Mouse (Mus musculus) erythroid progenitor cell, adult 5-6 weeks (primary cell): ENCODE results near the gene Prss30. TPM values are rescaled to one million over a fixed set of nuclear protein-coding genes. Genes with fewer than 3 reads are reported as not detected.
"Not testable (repeated sequence)": the region's sequence is repeated elsewhere in the genome, so short reads cannot be mapped to it uniquely, and the experiment has no call there.

Source experiments
- ATAC-seq: replicated peaks from 2 replicates; pipeline ENCODE4 v1.8.0; 2016; ENCODE audit warnings: moderate number of reproducible peaks, mild to moderate bottlenecking, moderate TSS enrichment, inconsistent platforms; ENCODE audit not compliant: poor library complexity, low FRiP score, severe bottlenecking
- total RNA-seq, 2 experiments: library from RNA; stranded (forward) in 1 of 2; stranded (reverse) in 1 of 2; fragments of 150-400 nt in 1 of 2; fragments of 186-747, 209-891 nt in 1 of 2; gene quantifications; 2 replicates each; pipeline versions ENCODE4 v1.2.3 to v1.2.4; 2015 to 2017; ENCODE audit warnings: low replicate concordance in 2 of 2

The Prss30 gene
- total RNA-seq, 2 experiments from 2014 or later: 0.84 TPM; not detected in 1

DNA sequence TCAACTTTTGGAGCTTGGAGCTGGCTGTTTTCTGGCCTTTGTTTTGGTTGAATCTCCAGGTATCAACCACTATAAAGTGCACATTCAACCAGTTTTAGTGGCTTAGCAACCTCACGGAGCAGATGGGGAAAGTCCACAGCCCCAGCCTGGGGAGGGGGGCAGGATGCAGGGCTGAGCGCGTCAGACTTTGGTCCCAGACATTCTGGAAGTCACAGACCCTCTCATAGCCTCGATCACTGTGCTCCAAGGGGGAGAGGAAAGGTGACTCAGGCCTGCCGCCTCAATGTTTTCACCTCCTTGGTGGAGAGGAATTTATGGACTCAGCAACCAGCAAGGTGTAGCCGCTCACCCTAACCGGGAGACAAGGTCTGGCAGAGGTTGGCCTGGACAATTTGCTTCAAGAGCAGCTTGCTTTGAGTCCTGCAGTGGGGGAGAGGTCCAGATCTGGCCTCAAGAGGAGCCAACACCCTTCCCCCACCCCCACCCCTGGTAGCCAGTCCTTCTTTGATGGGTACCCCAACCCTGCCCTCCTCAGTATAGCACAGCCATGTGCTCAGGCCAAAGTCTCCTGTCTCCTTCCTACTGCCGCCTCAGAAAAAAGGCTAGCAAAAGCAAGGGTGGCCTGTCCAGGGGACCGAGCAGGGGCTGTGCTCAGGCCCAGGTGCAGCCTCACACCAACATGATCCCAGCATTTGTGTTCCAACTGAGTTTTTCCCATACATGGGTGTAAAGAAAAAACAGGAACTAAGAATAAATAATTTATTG is 12.6 kb upstream of the Prss30 start:
- ATAC-seq: no peak

DNA sequence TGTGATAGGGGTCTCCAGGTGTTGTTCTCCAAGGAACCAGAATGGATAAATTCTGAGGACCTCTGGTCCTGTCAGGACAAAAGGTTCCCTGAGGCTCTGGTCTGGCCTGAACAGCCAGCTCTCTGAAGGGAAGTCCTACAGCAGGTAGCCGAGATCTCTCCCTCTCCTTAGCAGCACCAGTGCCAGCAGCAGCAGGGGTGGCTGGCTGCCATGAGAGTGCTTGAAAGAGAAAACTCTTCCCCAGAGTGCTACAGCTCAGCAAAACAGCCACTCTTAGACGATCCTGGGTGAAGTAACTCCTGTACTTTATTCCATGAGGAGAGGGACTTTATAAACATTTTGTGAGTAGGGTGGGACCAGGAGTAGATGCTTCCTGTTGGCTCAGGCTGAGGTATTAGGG is 9.4 kb upstream of the Prss30 start:
- ATAC-seq: no peak

DNA sequence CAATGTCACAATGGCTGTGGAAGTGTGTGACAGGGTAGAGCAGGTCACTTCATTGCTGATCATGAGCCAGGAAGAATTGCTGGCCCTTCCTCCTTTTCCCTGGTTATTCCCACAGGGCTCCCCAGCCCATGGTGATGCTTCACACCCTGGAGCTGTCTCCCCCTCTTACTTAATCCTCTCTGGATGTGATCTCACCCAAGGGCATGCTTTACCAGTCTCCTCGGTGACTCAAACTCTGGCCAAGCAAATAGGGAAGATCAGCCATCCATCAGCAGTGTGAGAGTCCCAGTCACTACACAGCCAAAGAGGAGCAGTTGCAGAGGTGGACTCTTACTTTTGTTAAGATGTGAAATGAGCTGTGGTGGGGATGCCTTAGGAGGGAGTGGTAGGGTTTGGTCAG is 4.6 kb upstream of the Prss30 start:
- ATAC-seq: no peak

DNA sequence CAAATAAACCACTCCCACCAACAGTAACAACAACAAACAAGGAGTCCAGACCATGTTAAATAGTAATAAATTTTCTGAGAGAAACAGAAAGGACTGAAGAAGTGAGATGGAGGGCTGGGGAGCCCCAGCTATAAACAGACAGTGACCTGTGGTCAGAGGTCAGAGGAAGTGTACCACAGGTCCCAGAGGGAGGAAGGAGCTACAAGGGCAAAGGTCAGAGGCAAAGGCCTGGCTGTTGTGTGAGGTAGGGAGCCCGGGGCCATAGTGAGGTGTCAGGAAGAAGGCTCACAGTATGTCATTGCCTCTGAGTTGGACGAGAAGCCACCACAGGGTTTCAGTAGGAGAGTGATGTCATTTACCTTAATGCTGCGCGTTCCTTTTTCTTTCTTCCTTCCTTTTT is 2.5 kb upstream of the Prss30 start:
- ATAC-seq: 0 out of 2 replicates have a peak, but pooled peaks have one; percentile 25

DNA sequence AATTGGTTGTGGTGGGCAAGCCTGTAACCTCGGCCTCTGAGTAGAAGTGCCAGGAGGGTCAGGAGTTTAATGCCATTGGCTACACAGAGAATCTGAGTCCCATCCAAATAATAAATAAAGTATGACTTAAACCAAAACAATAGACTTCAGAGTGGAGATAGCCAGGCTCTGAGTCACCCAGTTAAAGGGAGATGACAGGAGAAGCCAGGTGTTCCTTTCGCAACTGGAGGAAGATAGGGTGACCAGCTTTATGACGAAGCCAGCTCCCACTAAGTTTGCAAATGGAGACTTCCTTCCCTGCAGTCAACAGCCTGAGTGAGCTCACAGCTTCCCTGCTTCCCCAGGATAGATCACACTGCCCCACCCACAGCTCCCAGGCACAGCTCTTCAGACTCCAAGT is 895 bp downstream of the Prss30 start:
- ATAC-seq: no peak

DNA sequence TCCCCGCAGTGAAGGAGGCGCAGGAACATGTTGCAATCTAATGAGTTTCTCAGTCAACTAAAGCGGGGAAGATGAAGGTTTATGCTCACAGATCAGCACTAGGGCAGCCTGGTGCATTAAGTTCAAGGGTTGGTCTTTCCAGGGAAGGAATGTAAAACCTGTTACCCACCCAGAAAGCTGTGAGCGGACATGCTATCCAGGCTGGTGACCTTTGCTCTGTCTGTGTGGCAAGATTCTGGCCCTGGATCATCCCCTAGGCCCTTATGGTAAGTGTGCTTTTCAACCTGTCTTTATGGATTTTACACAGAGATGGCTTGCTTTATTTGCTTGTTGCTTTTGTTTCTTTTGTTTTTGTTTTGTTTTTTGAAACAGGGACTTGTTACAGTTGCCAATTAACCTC is 3.7 kb downstream of the Prss30 start:
- ATAC-seq: no peak

DNA sequence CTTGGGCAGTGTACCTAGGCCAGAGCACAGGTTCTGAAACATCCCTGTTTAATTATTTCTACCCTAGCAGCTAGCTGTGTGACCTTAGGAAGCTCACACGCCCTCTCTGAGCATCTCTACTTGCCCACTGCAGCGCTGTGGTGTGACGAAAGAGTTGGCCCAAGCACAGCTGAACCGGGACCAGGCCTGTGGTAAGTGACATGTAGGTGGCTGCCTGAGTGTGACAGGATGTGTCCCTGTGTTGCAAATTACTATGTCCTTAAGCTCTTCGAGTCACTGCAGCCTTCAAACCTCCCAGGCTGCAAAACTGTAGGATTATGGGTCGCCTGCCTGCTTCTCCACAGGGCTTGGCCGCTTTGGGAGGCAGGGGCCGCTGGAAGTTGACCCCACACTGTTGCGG is 9.1 kb downstream of the Prss30 start:
- ATAC-seq: no peak

DNA sequence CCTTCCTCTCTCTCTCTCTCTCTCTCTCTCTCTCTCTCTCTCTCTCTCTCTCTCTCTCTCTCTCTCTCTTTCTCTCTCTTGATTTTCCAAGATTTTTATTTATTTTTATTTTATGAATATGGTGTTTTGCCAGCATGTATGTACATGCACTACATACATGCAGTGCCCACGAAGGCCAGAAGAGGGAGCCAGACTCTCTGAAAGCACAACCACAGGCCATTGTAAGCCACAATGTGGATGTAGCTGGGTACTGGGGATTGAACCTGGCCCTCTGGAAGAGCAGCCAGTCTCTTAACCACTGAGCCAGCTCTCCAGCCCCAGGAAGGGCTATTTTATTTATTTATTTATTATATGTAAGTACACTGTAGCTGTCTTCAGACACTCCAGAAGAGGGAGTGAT is 11.1 kb downstream of the Prss30 start:
- ATAC-seq: peak; percentile 72

DNA sequence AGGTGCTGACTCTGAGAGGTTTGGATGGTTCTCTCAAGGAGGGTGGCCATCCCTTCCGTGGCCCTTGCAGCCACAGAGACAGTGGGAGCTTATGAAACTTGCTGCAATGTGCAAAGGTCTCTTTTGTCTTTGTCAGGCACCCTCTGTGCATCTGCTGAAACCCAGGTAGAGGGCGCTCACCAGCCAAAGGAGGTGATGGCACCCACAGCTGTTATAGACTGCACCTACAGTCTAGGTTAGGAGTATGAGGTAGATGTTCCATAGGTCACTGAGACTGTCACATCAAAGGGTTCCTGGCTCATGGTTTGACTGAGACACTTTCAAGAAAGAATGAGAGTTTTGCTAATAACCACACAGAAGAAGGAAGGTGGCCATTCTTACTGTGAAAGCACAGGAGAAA is 11.6 kb downstream of the Prss30 start:
- ATAC-seq: no peak

DNA sequence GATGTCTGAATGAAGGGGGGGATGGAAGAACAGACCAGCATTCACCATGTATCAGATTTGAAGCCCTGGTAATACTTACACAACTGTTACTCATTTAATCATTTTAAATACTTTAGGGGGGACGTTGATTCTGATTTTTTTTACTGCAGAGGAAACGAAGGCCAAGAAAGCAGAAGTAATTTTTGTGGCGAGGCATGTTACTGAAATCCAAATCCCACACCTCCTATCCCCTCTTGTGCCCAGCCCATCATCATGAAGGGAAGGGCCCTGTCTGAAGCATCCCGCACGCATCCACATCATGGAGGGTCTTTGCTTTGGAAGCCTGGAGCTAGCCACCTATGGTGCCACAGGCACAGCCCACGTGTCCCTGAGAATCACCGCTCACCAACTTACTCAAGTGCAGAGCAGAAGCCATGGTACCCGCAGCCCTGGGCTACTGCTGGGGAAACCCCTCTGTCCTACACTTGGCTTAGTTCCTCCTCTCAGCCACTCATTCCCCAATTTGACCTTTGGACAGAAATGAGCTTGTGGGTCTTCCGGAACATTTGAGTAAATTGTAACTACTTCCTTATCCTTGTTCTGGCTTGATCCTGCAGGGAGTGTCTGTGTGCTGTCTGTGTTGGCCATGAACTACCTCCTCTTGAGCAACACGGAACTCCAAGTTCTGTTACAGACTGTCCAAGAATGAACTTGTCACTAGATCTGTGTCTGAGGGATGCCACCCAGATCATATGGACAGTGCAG is 13.5 kb downstream of the Prss30 start:
- no peak for ATAC-seq

DNA sequence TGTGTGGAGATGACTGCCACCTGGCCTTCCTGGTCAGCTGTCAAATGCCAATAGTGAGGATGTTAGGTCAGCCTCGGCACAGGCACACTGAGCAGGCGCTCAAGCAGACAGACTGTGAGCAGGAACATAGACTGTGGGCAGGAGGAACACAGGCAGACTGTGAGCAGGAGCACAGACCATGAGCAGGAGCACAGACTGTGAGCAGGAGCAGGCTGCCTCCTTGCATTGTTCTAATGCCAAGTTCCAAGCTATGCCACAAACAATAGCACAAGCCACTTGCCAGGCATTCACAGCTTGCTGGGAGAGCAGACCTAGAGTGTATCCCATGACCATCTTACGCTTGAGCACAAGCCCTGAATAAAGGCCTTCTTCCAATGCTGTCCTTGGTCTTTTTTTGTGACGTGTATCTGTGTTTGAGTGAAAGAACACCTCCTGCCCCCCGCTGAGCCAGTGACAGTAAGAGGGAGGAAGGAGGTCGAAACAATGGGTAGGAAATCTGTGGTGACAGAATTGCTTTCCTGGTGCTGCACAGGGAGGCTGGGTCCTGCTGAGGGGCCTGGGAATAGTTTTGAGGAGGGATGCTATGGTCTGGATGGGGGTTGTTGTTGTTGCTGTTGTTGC is 14.5 kb downstream of the Prss30 start:
- ATAC-seq: no peak

DNA sequence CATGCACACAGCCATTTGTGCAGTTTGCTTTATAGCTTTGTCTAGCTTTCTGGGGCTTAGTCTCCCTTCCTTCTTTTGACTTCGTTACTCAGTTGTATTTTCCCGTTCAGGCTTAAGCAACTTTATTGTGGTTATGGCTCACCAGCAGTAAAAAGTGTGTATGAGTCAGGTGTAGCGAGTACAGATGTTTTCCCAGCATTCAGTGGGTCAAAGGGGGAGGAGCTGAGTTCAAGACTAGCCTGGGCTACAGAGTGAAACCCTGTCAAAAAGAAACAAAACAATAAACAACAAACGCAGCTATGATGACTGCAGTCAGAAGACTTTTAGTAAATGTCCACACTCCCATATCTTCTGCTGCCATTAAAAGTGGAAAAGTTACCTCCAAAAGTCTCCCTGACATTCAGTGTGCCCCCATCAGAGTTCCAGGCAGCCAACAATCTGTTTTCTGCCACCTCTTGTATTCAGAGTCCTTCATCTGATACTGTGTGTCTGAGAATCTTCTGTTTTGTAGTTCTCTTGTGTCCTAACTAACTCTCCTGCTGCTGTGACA is 18.7 kb downstream of the Prss30 start:
- no peak for ATAC-seq

DNA sequence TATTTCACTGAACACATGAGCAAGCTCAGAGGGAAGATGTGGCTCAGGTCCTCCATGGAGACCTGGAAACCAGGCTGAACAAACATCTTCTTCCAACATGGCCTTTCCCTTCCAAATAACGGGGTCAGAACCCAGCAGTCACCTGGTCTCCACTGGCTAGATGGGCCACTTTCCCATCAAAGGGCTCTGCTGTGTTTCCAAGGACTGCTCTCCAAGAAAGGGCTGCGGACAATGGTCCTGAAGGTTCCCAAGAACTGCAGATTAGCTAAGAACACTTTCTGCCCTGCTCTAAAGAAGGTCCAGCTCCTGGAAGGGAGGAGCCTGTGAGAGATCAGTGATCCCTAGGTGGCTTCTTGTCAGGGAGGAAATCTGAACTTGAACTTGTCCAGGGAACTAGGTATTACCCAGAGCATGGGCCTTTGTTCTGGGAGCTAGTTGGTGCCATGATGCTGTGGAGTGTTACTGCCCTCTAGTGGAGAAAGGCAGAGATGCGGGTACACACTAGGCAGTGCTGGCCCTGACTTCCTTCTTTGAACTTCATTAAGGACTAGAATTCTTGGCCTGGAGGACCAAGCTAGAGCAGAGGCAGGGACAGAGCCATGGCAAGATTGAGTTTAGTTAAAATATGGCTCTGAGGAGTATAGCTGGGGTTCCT is 20.2 kb downstream of the Prss30 start:
- ATAC-seq: peak; percentile 71; the same call in 1 of the 2 replicates

DNA sequence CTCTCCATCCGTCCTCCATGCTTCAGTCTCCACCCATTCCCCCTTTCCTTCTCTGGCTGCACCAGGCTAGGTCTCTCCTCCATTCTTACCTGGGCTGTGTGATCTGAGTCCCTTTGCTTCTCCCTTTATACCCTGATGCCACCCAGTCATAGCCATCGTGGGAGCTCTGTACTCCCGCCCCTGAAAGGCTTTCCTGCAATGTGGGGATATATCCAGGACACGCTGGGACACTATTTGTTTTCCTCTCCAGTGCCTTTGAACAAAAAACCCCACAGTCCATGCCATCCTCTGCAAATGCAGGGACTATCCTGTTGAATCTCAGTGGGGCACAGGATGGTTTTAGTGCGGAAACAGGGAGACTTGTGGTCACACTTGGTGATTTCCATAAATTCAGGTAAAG is 25.2 kb downstream of the Prss30 start, which contains the start of gene Sbpl:
Sbpl (minus strand) TSS at position 101 of the 400 bp plus-strand sequence.
- no peak for ATAC-seq

DNA sequence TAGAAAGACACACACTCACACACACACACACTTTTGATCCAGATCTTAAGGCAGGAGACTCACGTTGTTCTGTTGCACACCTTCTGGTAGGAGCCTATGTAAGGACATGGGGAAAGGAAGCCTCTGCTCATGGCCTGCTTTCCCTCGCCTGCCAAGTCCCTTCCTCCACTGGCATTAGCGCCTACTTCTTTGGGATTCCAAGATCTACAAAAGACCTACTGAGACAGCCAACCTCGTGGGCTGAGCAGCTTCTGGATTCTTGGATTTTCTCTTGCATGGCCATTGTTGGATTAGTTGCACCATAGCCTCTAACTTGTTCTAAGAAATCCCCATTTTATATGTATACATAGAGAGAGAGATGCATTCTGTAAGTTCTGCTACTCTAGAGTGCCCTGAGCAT is 29.5 kb downstream of the Prss30 start:
- ATAC-seq: not testable (repeated sequence)

DNA sequence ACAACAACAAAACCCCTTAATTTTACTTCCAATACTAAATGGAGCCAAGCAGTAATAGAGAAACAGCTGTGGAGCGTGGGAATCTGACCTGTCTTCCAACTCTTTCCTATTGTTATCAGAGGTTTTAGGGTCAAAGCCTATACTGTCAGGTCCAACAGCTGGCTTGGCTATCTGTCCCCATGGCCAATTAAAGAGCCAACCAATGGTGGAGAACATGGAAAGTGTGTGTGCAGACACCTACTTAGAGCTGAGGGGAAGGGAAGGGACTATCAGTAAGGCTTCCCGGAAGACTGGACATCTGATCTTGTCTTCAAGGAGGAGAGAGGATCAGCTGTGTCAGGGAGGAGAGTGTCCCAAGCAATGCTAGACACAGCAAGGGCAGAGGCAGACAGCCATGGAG is 31.3 kb downstream of the Prss30 start:
- no peak for ATAC-seq

DNA sequence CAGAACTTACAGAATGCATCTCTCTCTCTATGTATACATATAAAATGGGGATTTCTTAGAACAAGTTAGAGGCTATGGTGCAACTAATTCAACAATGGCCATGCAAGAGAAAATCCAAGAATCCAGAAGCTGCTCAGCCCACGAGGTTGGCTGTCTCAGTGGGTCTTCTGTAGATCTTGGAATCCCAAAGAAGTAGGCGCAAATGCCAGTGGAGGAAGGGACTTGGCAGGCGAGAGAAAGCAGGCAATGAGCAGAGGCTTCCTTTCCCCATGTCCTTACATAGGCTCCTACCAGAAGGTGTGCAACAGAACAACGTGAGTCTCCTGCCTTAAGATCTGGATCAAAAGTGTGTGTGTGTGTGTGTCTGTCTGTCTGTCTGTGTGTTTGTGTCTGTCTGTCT is 32.9 kb downstream of the Prss30 start:
- not testable (repeated sequence) for ATAC-seq

DNA sequence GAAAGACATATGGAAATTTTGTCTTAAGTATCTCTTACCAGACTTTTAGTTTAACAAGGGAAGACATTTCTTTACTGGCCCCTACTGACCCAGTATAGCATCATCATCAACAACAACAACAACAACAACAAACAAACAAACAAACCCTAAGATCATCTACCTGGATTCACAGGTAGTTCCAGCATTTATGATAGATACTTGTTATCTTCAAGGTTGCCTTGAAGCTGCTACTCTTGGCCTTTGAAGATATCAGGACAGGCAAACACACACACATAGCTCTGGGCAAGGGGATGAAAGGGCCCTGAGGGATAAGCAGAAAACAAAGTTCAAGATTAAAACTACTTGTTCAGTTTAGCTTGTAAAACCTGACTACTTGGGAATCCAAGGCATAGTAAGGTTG is 39.0 kb downstream of the Prss30 start, which contains the start of gene Sbp:
Sbp (plus strand) TSS at position 301 of the 400 bp plus-strand sequence.
- ATAC-seq: no peak

DNA sequence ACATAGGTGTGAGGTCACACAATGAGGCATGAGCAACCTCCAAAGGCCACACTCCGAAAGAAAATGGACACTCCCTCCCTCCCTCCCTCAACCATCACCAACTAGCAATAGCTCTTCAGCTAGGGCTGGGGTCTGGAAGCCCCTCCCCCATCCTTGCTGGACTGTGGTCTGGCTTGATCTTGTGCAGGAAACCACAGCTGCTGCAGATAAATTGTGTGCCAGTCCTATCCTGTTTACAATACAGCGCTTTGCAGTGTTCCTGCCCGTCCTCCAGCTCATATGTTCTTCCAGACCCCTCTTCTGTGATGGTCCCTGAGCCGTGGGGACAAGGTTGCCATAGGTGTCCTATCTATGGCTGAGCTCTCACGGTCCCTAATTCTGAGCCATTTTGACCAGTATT is 49.2 kb downstream of the Prss30 start:
- no peak for ATAC-seq

DNA sequence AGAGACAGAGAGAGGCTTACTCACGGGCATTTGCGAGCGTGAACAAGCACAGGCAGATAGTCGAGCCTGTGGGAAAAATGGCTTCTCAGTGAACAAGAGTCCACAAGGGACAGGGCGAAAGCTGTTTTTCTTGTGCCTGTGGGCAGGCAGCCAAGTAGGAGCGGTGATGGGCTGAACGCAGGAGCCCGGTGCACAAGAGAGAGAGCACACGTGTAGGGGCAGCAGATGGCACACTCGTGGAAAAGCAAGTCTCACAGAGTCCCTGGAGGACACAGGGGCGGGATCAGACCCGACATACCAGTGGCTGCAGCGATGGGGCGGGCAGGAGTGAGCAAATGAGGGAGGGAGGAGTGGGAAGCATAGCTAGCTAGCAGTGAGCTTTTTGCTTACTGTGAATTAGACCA is 55.3 kb downstream of the Prss30 start:
- 0 out of 2 replicates have a peak, but pooled peaks have one; percentile 21 for ATAC-seq
